Mouse (Mus musculus) testis, postnatal 14 days (tissue): ENCODE results near the gene Nmt1.

Experiments used
- DNase-seq: peaks from one replicate; pipeline ENCODE4 v3.0.0; 2021; ENCODE audit warnings: low spot score

Nmt1 gene

GRCm38 (mm10) chr11:103076581-103076980 lies 48.6 kb downstream of the Nmt1 start:
- DNase-seq, result no peak

DNA sequence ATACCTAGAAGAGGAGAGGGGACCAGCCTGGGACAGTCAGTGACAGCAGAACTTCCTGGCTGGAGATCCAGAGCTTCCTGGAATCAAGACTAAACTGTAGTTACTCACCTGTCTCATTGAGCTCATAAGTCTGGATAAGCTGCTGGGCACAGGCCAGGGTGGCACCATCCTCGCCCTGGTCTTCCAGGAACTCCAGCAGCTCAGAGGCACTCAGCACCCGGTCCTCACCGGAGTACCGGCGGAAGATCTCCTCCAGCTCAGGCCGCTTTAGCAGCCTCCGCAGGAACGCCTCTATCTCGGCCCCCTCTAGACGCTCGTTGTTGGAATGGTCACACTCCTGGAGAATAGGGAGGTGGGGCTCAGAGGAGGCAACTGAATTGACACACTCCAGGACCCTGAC lies 50.1 kb downstream of the Nmt1 start:
- no peak for DNase-seq

DNA sequence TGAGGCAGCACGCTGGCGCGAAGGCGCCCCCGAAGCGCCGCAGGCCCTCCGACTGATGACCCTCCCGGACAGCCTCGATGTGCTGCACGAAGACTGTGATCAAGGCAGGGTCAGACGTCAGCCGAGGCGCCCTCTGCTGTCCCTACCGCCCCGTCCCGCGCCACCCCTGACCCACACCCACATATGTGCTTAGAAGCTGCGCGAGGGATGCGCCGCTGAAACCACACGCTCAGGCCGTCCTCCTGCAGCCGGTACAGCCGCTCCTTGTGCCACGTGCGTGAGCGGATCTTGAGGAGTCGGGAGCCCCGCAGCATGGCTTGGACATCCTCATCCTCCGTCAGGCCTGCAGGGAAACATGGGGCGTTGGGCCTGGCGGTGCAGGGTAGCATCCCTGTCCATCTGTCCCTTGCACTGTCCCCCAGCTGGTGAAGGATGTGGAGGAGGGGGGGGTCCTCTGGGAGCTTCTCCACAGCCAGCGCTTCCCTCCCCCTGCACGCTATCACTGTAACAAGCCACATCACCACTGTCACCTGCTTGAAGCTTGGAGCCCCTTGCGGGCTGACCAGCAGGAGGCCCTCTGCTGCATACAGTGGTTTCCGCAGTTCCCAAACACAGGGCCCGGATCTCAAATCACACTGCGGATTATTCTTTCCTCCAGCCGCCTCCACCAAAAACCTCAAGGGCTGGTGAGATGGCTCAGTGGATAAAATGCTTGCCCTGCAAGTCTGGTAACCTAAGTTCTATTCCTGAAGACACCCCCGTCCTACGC lies 52.5 kb downstream of the Nmt1 start:
- DNase-seq, result no peak

DNA sequence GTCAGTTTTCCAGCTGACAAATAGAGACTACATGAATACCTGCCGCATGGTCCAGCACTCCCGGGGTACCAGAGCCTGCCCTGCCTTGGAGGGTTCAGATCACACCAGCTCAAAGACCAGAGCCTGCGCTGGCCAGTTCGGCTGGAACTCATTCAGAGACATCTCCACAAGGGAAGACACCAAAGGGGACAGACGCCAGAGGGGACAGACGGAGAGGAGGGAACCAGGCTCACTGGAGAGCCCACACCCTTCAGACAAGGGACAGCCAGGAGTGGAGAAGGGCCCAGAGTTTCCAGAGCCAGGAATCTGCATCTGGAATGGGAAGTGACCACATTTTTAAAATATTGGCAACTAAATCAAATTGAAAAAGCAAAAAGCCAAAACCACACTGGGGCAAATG lies 53.6 kb downstream of the Nmt1 start:
- no peak for DNase-seq

DNA sequence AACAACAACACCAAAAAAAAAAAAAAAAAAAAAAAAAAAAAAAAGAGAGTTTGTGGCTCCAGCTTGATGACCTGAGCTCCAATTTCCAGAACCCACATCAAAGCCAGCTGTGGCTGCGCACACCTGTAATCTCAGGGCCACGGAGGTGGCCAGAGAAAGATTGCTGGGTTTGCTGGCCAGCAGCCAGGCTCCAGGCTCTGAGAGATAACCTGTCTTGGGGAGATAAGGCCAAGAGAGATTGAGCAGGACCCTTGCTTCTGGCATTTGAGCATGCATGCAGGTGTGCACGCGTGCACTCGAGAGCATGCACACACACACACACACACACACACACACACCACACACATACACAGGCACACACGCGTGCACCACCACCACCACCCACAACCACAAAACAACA lies 65.3 kb downstream of the Nmt1 start:
- no peak for DNase-seq

DNA sequence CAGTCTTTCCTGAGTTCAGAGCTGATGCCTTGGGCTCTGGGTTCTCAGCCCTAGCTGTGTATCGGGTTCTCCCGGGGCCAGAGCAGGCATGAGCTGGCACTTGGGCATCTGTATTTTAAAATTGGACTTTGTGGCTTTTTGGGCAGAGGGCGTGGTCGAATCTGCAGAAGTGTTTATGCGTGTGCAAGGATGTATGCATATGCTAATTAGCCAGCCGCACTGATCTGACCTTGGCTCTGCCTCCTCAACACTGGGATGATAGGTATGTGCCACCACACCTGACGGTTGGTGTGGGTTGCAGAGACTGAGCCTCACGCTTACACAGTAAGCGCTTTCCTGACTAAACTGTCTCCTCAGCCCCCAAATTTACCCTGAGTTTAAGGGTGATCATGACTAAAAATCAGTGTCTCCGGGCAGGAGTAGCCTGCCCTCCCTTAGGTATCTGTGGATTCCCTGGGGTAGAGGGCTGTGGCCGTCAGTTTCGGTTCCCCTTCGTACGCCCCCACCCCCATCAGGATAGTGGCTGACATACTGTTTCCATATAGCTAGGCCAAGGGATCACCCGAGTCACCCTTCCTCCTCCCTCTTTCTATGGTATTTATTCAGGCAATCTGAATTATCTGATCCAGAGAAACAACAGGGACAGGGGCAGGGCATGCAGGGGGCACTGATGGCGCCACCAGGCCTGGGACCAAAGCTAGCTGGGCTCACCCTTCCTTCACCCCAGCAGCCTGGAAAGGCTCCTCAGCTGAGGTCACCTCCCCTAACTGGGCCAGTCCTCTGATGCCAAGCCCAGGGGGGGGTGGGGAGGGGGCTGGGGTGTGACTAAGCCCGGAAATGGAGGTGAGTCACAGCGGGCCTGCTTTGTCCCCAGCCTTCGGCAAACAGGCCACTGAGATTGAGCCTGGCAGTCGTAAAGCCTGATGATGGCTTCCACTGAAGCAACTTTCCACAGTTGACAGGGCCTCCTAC lies 66.2 kb downstream of the Nmt1 start:
- no peak for DNase-seq

- no peak for DNase-seq
These were observed 67.2 kb downstream of the Nmt1 start for GRCm38 (mm10) chr11:103095107-103095670.

GRCm38 (mm10) chr11:103095801-103096200 lies 67.8 kb downstream of the Nmt1 start:
- no peak for DNase-seq

DNA sequence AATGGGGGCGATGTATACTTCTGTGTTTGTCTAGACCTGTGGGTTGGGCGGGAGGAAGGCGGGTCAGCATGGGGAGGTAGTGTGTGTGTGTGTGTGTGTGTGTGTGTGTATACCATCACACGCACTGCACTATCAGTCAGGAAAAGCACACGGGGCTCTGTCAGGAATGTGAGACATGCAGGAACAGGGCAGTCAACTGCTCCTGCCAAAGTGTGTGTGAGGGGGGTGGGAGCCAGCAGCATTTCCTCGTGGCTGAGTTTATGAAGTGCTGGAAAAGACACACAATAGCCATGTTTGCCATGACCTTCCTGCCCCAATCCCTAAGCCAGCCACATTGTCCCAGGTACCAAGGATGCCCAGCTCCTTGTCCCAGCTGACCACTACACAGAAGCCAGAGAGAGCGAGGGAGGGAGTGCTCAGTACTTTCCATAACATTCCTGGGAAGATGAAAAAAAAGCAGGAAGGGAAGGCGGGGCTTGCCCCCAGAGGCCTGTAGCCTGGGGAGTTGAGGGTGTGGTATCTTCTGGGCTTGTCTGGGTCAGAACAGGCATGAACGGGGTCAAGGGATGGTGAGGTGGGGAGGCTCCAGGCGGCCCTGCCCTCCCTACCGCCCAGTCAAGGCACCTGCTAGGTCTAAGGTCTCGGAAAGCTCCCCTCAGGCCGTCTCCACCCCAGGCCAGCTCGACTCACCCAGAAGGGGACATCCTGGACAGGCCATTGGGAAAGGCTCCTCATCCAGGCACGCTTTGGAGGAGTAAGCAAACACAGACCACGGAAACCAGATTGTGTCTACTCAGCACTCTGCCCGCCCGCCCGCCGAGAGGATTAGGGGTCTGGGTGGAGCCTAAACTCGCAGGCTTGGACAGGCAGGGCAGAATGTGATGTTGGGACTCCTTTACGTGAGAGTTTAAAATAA lies 69.2 kb downstream of the Nmt1 start:
- no peak for DNase-seq

DNA sequence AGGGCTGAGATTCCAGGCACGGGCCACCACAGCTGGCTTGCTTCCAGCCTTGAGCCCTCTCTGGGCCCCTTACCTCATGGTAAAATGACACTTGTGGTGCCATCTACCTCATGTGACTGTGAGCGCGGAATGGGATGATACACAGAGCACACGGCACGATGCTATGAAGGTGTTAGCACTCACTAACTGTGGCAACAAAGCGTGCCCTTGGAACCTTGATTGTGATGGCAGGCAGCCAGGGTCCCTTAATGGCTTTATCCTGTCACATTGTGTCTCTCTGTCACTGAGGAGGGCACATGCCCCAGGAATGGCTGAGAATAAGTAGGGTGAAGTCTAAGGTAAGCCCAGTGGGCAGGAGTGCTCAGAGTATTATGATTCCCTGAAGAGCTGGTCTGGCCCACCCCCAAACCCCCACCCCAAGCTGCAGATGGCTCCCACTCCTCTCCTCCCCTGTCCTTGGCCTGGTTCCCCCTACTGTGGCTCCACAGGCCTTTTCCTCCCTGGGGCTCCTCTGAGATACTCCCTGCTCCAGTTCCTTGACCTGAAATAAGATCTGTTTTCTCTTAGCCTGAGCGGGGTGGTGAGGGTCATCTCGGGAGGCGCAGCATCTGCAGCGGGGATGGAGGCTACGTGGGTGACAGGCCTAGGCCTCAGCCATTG lies 70.7 kb downstream of the Nmt1 start:
- peak; percentile 55 for DNase-seq

- DNase-seq, result no peak
These were observed 71.5 kb downstream of the Nmt1 start for GRCm38 (mm10) chr11:103099352-103099940.

DNA sequence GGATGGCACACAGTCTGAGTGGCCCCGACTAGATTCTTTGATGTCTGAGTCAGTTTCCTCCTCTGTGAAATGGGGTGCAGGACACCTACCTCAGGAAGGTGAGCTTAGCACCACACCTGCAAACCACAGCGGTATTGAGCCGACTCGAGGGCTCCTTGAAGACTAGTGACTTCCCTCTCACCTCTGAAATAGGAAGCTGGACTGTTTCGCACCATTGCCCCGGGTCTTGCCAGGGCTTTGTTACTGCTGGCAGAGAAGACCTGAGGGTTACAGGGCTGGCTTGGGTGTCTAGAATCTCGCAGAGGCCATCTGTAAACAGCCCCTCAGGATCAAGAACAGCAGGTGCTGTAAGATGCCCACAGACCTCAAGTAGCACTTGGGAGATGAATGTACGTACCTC lies 72.4 kb downstream of the Nmt1 start:
- DNase-seq, result no peak

DNA sequence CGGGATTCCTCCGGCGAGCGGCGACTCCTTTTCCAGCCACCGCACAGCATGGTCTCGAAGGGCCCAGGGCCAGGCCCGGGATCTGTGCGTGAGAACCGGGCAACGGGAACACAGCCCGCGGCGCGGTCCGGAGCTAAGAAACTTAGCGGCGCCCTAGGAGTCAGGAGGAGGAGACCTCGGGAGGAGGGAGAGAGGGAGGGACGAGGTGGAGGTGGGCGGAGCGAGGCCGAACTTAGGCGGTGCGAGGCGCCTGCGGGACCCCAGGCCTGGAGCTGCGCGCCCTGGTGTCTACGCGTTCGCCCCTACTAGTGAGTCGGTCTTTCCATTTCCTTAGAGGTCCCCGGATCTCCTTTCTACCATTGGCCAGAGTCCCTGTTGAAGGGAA lies 73.5 kb downstream of the Nmt1 start, which contains the start of the genes Plcd3 and Acbd4:
TSS of gene Plcd3 (minus strand) at position 178 of the 385 bp plus-strand sequence.
TSS of gene Acbd4 (plus strand) at position 202 of the 385 bp plus-strand sequence.
- DNase-seq, result peak; percentile 83

DNA sequence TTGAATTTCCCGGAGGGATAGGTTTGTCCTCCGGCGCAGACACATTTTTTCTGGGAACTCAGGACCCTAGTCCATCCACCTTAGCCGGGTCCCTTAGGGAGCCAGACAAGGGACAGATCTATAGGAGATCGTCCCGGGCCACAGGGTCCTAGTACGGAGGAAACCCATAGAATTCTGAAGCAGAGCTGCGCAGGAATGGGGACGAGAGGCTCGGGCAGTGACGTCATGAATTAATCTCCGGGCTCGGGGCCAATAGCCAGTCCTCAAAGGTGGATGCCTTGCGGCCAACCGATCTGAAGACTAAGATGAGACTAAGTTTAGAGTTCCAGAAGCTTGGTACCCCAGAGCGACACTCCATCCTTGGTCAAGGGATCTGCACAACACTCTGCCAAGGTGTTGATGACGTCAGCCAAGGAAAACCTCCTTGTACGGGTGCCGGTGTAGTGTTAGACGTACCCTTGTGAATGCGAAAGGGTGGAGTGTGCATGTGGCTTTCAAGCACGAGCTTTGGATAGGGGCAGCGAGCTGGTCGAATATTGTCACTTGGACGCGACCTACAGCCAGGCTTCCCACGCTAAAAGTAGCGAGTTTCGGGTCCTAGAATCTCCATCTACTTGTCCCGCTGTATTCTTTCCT lies 74.0 kb downstream of the Nmt1 start:
- DNase-seq, result peak; percentile 61

- DNase-seq, result peak; percentile 91
These were observed 74.8 kb downstream of the Nmt1 start for GRCm38 (mm10) chr11:103102725-103103349.

DNA sequence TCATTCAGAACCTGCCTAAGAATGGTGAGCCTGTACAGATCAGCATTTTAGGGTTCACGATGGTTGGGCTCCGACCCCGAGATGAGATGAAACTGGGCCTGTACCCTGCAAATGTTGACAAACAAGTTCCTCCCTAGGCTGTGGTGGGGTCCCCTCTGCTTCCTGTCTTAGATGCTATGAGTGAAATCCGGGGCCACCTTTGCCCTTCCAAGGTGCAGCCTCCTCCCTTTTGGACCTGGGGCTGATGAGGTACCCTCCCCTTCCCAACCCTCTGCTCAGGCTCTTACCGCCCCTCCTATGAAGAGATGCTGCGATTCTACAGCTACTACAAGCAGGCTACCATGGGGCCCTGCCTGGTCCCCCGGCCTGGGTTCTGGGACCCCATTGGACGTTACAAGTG lies 75.6 kb downstream of the Nmt1 start:
- no peak for DNase-seq

DNA sequence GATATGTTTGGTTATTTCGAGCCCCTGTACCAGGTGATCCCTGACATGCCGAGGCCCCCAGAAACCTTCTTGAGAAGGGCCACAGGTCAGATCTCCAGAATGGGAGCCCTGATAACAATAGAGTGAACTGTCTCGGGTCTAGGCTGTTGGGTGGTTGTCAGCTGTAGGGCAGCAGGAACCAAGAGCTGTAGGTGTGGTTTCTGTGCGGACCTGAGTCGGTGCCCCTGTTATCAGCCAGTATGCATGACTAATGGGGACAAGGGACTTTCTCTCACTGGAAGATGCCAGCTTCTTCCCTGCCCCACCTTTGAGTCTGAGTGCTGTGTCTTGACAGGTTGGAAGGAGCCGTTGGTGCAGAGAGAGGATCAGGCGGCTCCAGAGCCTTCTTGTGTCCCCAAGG lies 76.5 kb downstream of the Nmt1 start:
- no peak for DNase-seq

DNA sequence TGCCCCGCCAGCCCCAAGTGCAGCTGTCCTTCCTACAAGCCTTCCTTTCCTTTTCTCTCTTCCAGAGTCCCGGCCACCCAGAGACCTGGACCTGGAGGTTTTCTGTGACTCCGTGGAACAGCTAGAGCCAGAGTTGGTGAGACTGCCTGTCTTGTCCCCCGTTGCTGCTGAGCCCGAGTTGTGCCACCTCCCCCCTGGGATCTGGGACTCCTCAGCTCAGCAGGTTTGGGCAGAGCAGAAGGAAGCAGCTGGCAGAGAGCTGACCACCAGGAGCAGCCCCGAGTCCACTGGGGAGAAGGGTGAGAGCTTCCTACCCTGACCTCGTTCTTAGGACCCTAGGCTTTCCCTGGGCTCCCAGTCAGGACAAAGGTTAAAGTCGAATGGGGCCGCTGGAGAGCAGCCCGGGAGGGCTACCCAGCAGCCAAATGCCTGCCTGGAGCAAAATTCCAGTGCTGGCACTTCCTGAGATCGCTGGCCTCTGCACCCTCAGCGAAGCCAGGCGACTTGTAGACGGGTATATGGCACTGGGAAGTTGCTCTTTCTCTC lies 77.3 kb downstream of the Nmt1 start:
- no peak for DNase-seq

DNA sequence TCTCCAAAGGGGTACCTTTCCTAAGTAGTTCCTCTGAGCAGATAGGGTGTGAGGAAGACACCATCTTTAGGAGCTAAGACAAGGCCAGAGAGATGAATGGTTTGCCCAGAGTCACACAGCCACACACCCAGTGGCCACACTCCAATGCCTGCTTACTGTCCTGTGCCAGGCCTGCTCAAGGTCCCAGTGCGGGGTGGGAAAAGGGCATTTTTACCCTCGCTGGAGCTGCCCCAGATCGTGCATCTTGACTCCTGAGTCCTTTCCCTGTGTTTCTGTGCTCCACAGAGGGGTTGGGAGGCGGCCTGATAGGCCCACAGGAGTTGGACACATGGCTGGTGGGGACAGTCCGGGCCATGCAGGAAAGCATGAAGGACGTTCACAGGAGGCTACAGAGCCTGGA lies 77.8 kb downstream of the Nmt1 start:
- no peak for DNase-seq
